Mouse (Mus musculus) hindbrain, embryonic 11.5 days (tissue): ENCODE measurements at regions not wholly inside any gene's neighbourhood (a gene's known extent, or its start where the extent isn't known, plus 50 kb on each side); places are given as distances from the start of the nearest gene placed in this dataset.

Source experiments
- ATAC-seq: fragments of 200-750 bp; cut with Nextera tagmentation; 2 replicates; pipeline ENCODE4 v1.8.0; 2017; ENCODE audit warnings: mild to moderate bottlenecking, moderate TSS enrichment, moderate library complexity; ENCODE audit not compliant: low FRiP score
- DNase-seq: peaks from one replicate; pipeline ENCODE4 v3.0.0-alpha.2; 2015; ENCODE audit warnings: low spot score
- H3K27ac ChIP-seq: fragments of 300-500 bp; sonication (generic); 2 replicates; pipeline ENCODE4 v1.5.1; 2014; ENCODE audit warnings: mild to moderate bottlenecking, low read depth, low read length
- H3K27me3 ChIP-seq: fragments of 300-500 bp; sonication (generic); 2 replicates; pipeline ENCODE4 v1.6.1; 2014; ENCODE audit warnings: mild to moderate bottlenecking, low read length, moderate library complexity, mixed read lengths; ENCODE audit not compliant: control insufficient read depth, insufficient read depth
- H3K36me3 ChIP-seq: fragments of 300-500 bp; sonication (generic); 2 replicates; pipeline ENCODE4 v1.6.1; 2014; ENCODE audit warnings: mild to moderate bottlenecking, low read length, moderate library complexity, mixed read lengths; ENCODE audit not compliant: control insufficient read depth, insufficient read depth
- H3K4me1 ChIP-seq: fragments of 300-500 bp; sonication (generic); replicated peaks from 2 replicates; pipeline ENCODE4 v1.6.1; 2014; ENCODE audit warnings: low read length, mixed read lengths; ENCODE audit not compliant: control insufficient read depth, insufficient read depth
- H3K4me2 ChIP-seq: fragments of 300-500 bp; sonication (generic); replicated peaks from 2 replicates; pipeline ENCODE4 v1.6.1; 2014; ENCODE audit warnings: mild to moderate bottlenecking, low read depth, low read length
- H3K4me3 ChIP-seq: fragments of 300-500 bp; sonication (generic); 2 replicates; pipeline ENCODE4 v1.5.1; 2014; ENCODE audit warnings: low read depth, low read length
- H3K9ac ChIP-seq: fragments of 300-500 bp; sonication (generic); 2 replicates; pipeline ENCODE4 v1.6.1; 2014; ENCODE audit warnings: low read depth, low read length
- H3K9me3 ChIP-seq: fragments of 300-500 bp; sonication (generic); 2 replicates; pipeline ENCODE4 v1.6.1; 2016; ENCODE audit warnings: low read length; ENCODE audit not compliant: control insufficient read depth
- WGBS: fragments of 180-500 bp; shearing (Covaris S2); extraction: QIAGEN DNeasy Blood & Tissue Kit; methylation state at CpG from one replicate; pipeline ENCODE4 v1.1.7; 2014; 5-methylcytosine and 5-hydroxymethylcytosine counted together

GRCm38 (mm10) chr2:79543948-79544792, 87.6 kb upstream of the Cerkl start:
- 91% methylated on average over 8 of the region's 8 CpGs for WGBS
- ATAC-seq (no peak), DNase-seq (no peak)
- Histone ChIP-seq H3K4me1 (no peaks in the 10 kb centered on the region), H3K27me3 (no peaks in the 10 kb centered on the region), H3K27ac (no peak overlapping the region), H3K9ac (no peak overlapping the region), H3K4me3 (no peak overlapping the region), H3K36me3 (no peaks in the 10 kb centered on the region), H3K9me3 (no peaks in the 10 kb centered on the region), H3K4me2 (no peak overlapping the region)

- no peak for ATAC-seq
- no peak for DNase-seq
- Histone ChIP-seq H3K4me2 (no peak overlapping the region), H3K36me3 (no peaks in the 10 kb centered on the region), H3K27ac (no peak overlapping the region), H3K27me3 (no peaks in the 10 kb centered on the region), H3K4me1 (no peaks in the 10 kb centered on the region), H3K4me3 (no peak overlapping the region), H3K9me3 (no peaks in the 10 kb centered on the region), H3K9ac (no peak overlapping the region)
- WGBS, result 91% methylated on average over 4 of the region's 4 CpGs
Measured at GRCm38 (mm10) chr2:79544793-79545260, 88.2 kb upstream of the Cerkl start.

- no peaks in the 10 kb centered on the region for H3K27me3 ChIP-seq
- H3K4me3 ChIP-seq, result no peak overlapping the region
- no peaks in the 10 kb centered on the region for H3K36me3 ChIP-seq
- DNase-seq, result no peak
- 89% methylated on average over 4 of the region's 4 CpGs for WGBS
- ATAC-seq, result no peak
- H3K27ac ChIP-seq, result no peak overlapping the region
- H3K4me1 ChIP-seq, result no peaks in the 10 kb centered on the region
- no peak overlapping the region for H3K9ac ChIP-seq
- H3K4me2 ChIP-seq, result no peak overlapping the region
- H3K9me3 ChIP-seq, result no peaks in the 10 kb centered on the region
Measured at GRCm38 (mm10) chr2:79546206-79546605, 88.9 kb upstream of the Itprid2 start.

- ATAC-seq (no peak), DNase-seq (no peak)
- H3K4me3 ChIP-seq, result no peak overlapping the region
- 78% methylated on average over 3 of the region's 3 CpGs for WGBS
- no peak overlapping the region for H3K27ac ChIP-seq
- no peak overlapping the region for H3K9ac ChIP-seq
- no peaks in the 10 kb centered on the region for H3K9me3 ChIP-seq
- H3K36me3 ChIP-seq, result no peaks in the 10 kb centered on the region
- no peaks in the 10 kb centered on the region for H3K4me1 ChIP-seq
- no peak overlapping the region for H3K4me2 ChIP-seq
- no peaks in the 10 kb centered on the region for H3K27me3 ChIP-seq
Measured at GRCm38 (mm10) chr2:79547284-79547683, 87.9 kb upstream of the Itprid2 start.

GRCm38 (mm10) chr2:79548039-79548600, 87.0 kb upstream of the Itprid2 start:
- no peak overlapping the region for H3K27ac ChIP-seq
- WGBS, result 84% methylated on average over 8 of the region's 8 CpGs
- no peak for DNase-seq
- no peak overlapping the region for H3K9ac ChIP-seq
- H3K9me3 ChIP-seq, result no peaks in the 10 kb centered on the region
- H3K27me3 ChIP-seq, result no peaks in the 10 kb centered on the region
- no peak for ATAC-seq
- no peak overlapping the region for H3K4me2 ChIP-seq
- H3K4me1 ChIP-seq, result no peaks in the 10 kb centered on the region
- H3K4me3 ChIP-seq, result no peak overlapping the region
- no peaks in the 10 kb centered on the region for H3K36me3 ChIP-seq

GRCm38 (mm10) chr2:79549781-79550180, 85.4 kb upstream of the Itprid2 start:
- H3K4me2 ChIP-seq, result no peak overlapping the region
- no peaks in the 10 kb centered on the region for H3K4me1 ChIP-seq
- H3K9me3 ChIP-seq, result no peaks in the 10 kb centered on the region
- no peak overlapping the region for H3K9ac ChIP-seq
- no peak overlapping the region for H3K27ac ChIP-seq
- no peak overlapping the region for H3K4me3 ChIP-seq
- no peak for ATAC-seq
- no peaks in the 10 kb centered on the region for H3K27me3 ChIP-seq
- H3K36me3 ChIP-seq, result no peaks in the 10 kb centered on the region
- WGBS, result 84% methylated on average over 3 of the region's 3 CpGs
- no peak for DNase-seq

GRCm38 (mm10) chr2:79550432-79550831, 84.7 kb upstream of the Itprid2 start:
- WGBS, result 83% methylated on average over 3 of the region's 3 CpGs
- Histone ChIP-seq H3K27ac (no peak overlapping the region), H3K4me1 (no peaks in the 10 kb centered on the region), H3K4me3 (no peak overlapping the region), H3K4me2 (no peak overlapping the region), H3K9me3 (no peaks in the 10 kb centered on the region), H3K9ac (no peak overlapping the region), H3K27me3 (no peaks in the 10 kb centered on the region), H3K36me3 (no peaks in the 10 kb centered on the region)
- no peak for DNase-seq
- no peak for ATAC-seq

GRCm38 (mm10) chr2:79552481-79552880, 82.7 kb upstream of the Itprid2 start:
- DNase-seq (no peak), ATAC-seq (no peak)
- H3K4me1 ChIP-seq, result no peaks in the 10 kb centered on the region
- no peak overlapping the region for H3K27ac ChIP-seq
- H3K4me2 ChIP-seq, result no peak overlapping the region
- no peaks in the 10 kb centered on the region for H3K9me3 ChIP-seq
- no peak overlapping the region for H3K4me3 ChIP-seq
- H3K27me3 ChIP-seq, result no peaks in the 10 kb centered on the region
- 85% methylated on average over 5 of the region's 5 CpGs for WGBS
- no peaks in the 10 kb centered on the region for H3K36me3 ChIP-seq
- no peak overlapping the region for H3K9ac ChIP-seq

- Histone ChIP-seq H3K4me2 (no peak overlapping the region), H3K4me3 (no peak overlapping the region), H3K27me3 (no peaks in the 10 kb centered on the region), H3K27ac (no peak overlapping the region), H3K9me3 (no peaks in the 10 kb centered on the region), H3K9ac (no peak overlapping the region), H3K36me3 (no peaks in the 10 kb centered on the region), H3K4me1 (no peaks in the 10 kb centered on the region)
- no peak for ATAC-seq
- 70% methylated on average over 2 of the region's 2 CpGs for WGBS
- no peak for DNase-seq
Measured at GRCm38 (mm10) chr2:79555395-79555794, 79.8 kb upstream of the Itprid2 start.
